Mouse (Mus musculus): ENCODE data around the gene Wnt7a.

The Wnt7a gene

DNA sequence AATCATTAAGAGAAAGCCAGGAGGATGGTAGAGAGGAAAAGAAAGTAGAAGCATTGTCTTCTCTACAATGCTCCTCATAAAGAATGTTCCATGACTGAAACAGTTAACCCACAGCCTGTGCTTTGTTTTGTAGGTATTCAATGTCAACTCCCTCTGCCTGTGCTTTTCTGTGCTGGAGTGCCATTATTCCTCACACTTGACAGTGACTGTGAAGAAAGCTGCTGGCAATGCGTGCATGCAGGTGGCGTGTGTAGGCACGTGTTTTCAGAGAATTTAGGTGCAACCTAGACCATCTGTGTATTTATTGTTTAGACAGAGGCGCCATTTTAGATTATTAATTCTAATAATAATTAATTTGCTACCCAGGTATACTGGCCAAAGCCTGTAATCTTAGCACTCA is 13.0 kb upstream of the Wnt7a start:
- Histone ChIP-seq H3K27me3 (ENCODE audit: insufficient read depth, low read length) (peaks cover 15% of the 10 kb centered on the region), H3K4me1 (replicated peaks; ENCODE audit: low read depth, low read length) (no peaks in the 10 kb centered on the region), H3K9me3 (ENCODE audit: low read length) (peaks cover 8% of the 10 kb centered on the region), H3K36me3 (ENCODE audit: insufficient read depth, low read length) (no peaks in the 10 kb centered on the region), H3K4me3 (replicated peaks; ENCODE audit: low read length) (no peak overlapping the region)
- TF ChIP-seq NANOG (IDR thresholded peaks at IDR 0.05; ENCODE audit: borderline replicate concordance, low read length) (no peak), CTCF (conservative IDR thresholded peaks at IDR 0.05; ENCODE audit: low read length) (no peak)

DNA sequence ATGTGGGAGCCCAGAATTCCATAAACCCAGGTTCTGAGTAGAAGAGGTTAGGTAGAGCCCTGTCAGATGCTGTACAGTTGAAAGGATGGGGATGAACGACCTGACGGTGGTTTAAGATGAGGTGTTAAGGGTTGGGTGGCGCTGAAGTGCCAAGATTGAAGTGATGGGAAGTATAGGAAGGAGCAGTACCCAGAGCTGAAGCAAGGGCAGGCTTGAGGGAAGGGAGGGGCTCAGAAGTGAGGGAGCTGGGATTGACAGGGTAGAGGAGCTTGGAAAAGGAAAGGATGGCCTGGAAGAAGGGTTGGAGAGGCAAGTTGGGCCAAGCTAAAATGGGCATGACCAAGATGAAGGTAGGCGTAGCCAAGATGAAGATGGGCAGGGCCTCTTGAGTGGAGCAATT is 10.5 kb upstream of the Wnt7a start:
- Histone ChIP-seq H3K4me3 (replicated peaks; ENCODE audit: low read length) (no peak overlapping the region), H3K27me3 (ENCODE audit: insufficient read depth, low read length) (peaks cover 24% of the 10 kb centered on the region), H3K9me3 (ENCODE audit: low read length) (peaks cover 8% of the 10 kb centered on the region), H3K4me1 (replicated peaks; ENCODE audit: low read depth, low read length) (no peaks in the 10 kb centered on the region), H3K36me3 (ENCODE audit: insufficient read depth, low read length) (no peaks in the 10 kb centered on the region)
- TF ChIP-seq CTCF (conservative IDR thresholded peaks at IDR 0.05; ENCODE audit: low read length) (no peak), POU5F1 (IDR thresholded peaks at IDR 0.05; ENCODE audit: borderline replicate concordance, low read length) (no peak), NANOG (IDR thresholded peaks at IDR 0.05; ENCODE audit: borderline replicate concordance, low read length) (no peak)

DNA sequence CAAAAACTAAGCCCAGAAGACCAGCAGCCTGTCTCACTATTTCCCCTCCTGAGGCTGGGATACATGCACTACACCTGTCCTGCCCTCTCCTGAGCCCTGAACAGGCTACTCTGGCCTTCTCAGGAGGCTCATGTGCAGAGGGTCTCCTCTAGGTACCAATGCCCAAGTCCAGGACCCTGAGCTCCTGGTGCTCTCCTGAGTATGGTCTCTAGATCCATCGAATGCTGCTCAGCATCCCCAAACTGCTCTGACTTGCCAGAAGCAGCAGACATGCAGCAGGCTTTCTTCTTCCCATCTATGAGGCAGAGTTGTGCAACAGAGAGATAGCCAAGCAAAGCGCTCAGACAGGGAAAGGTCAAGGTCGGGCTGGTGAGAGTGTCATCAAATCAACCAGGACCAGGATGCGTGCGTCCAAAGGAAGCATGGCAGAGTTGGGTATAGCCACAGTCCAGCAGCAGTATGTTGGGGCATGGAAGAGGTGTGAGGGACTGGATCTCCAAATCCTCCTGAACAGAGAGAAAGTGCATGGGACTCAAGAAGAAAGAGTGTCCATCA is 6.2 kb upstream of the Wnt7a start:
- TF ChIP-seq POU5F1 (IDR thresholded peaks at IDR 0.05; ENCODE audit: borderline replicate concordance, low read length) (no peak), CTCF (conservative IDR thresholded peaks at IDR 0.05; ENCODE audit: low read length) (no peak), NANOG (IDR thresholded peaks at IDR 0.05; ENCODE audit: borderline replicate concordance, low read length) (no peak)
- no peak overlapping the region for H3K4me3 ChIP-seq (replicated peaks; ENCODE audit: low read length)
- no peaks in the 10 kb centered on the region for H3K9me3 ChIP-seq (ENCODE audit: low read length)
- H3K36me3 ChIP-seq (ENCODE audit: insufficient read depth, low read length), result no peaks in the 10 kb centered on the region
- H3K4me1 ChIP-seq (replicated peaks; ENCODE audit: low read depth, low read length), result no peaks in the 10 kb centered on the region
- H3K27me3 ChIP-seq (ENCODE audit: insufficient read depth, low read length), result peaks cover 60% of the 10 kb centered on the region

DNA sequence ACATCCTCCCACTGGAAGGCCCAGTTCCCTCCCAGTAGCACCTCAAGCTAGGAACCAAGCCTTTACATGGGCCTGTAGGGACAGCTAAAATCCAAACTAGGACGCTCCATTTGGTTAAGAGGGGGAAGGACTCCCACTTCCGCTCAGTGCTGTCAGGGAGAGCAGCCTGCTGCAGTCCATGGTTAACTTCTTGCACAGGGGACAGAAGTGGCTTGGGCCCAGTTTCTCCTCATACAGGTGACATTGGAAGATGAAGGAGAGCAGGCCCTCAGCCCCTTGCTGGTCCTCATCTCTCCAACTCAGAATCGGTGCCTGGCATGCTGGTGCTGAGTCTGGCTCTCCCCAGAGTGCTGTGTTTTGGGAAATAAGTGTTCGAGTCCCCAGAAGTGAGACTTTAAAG is 5.0 kb upstream of the Wnt7a start:
- H3K36me3 ChIP-seq (ENCODE audit: insufficient read depth, low read length), result no peaks in the 10 kb centered on the region
- no peak overlapping the region for H3K4me3 ChIP-seq (replicated peaks; ENCODE audit: low read length)
- TF ChIP-seq NANOG (IDR thresholded peaks at IDR 0.05; ENCODE audit: borderline replicate concordance, low read length) (no peak), CTCF (conservative IDR thresholded peaks at IDR 0.05; ENCODE audit: low read length) (no peak), POU5F1 (IDR thresholded peaks at IDR 0.05; ENCODE audit: borderline replicate concordance, low read length) (no peak)
- peaks cover 62% of the 10 kb centered on the region for H3K27me3 ChIP-seq (ENCODE audit: insufficient read depth, low read length)
- H3K9me3 ChIP-seq (ENCODE audit: low read length), result no peaks in the 10 kb centered on the region
- peaks cover 9% of the 10 kb centered on the region for H3K4me1 ChIP-seq (replicated peaks; ENCODE audit: low read depth, low read length)

DNA sequence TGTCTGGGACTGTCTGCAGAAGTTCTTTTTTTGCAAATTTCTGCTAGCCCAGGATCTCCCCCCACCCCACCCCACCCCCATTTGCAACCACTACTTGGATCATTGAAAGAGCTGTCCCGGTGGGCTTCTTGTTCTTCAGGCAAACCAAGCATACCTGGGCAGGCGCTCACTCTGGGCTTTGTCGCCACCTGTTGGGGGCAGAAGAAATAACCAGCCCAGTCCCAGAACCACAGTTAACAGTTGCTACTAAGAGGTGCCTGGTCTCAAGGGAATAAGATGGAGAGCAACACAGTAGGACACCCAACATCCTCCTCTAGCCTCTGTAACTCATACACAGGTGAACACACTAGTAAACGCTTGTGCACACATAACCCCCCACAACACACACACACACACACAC is 3.7 kb upstream of the Wnt7a start:
- Histone ChIP-seq H3K27me3 (ENCODE audit: insufficient read depth, low read length) (peaks cover 69% of the 10 kb centered on the region), H3K4me3 (replicated peaks; ENCODE audit: low read length) (no peak overlapping the region), H3K4me1 (replicated peaks; ENCODE audit: low read depth, low read length) (peaks cover 19% of the 10 kb centered on the region), H3K9me3 (ENCODE audit: low read length) (no peaks in the 10 kb centered on the region), H3K36me3 (ENCODE audit: insufficient read depth, low read length) (no peaks in the 10 kb centered on the region)
- peak; percentile 76 for TF ChIP-seq CTCF (conservative IDR thresholded peaks at IDR 0.05; ENCODE audit: low read length)
- no peak for TF ChIP-seq NANOG (IDR thresholded peaks at IDR 0.05; ENCODE audit: borderline replicate concordance, low read length)
- TF ChIP-seq POU5F1 (IDR thresholded peaks at IDR 0.05; ENCODE audit: borderline replicate concordance, low read length), result no peak

GRCm38 (mm10) chr6:91411369-91411981 is 312 bp upstream of the Wnt7a start:
- peaks cover 28% of the 10 kb centered on the region for H3K4me1 ChIP-seq (replicated peaks; ENCODE audit: low read depth, low read length)
- H3K4me3 ChIP-seq (replicated peaks; ENCODE audit: low read length), result peak overlapping the region; percentile 85
- H3K36me3 ChIP-seq (ENCODE audit: insufficient read depth, low read length), result no peaks in the 10 kb centered on the region
- no peaks in the 10 kb centered on the region for H3K9me3 ChIP-seq (ENCODE audit: low read length)
- peak; percentile 92 for TF ChIP-seq CTCF (conservative IDR thresholded peaks at IDR 0.05; ENCODE audit: low read length)
- TF ChIP-seq POU5F1 (IDR thresholded peaks at IDR 0.05; ENCODE audit: borderline replicate concordance, low read length), result no peak
- peaks cover 92% of the 10 kb centered on the region for H3K27me3 ChIP-seq (ENCODE audit: insufficient read depth, low read length)

- Histone ChIP-seq H3K36me3 (ENCODE audit: insufficient read depth, low read length) (no peaks in the 10 kb centered on the region), H3K9me3 (ENCODE audit: low read length) (peaks cover 9% of the 10 kb centered on the region), H3K4me3 (replicated peaks; ENCODE audit: low read length) (peak overlapping the region; percentile 85), H3K27me3 (ENCODE audit: insufficient read depth, low read length) (peaks cover 93% of the 10 kb centered on the region), H3K4me1 (replicated peaks; ENCODE audit: low read depth, low read length) (peaks cover 28% of the 10 kb centered on the region)
- no peak for TF ChIP-seq NANOG (IDR thresholded peaks at IDR 0.05; ENCODE audit: borderline replicate concordance, low read length)
Measured at GRCm38 (mm10) chr6:91410168-91410780, 889 bp downstream of the Wnt7a start.

DNA sequence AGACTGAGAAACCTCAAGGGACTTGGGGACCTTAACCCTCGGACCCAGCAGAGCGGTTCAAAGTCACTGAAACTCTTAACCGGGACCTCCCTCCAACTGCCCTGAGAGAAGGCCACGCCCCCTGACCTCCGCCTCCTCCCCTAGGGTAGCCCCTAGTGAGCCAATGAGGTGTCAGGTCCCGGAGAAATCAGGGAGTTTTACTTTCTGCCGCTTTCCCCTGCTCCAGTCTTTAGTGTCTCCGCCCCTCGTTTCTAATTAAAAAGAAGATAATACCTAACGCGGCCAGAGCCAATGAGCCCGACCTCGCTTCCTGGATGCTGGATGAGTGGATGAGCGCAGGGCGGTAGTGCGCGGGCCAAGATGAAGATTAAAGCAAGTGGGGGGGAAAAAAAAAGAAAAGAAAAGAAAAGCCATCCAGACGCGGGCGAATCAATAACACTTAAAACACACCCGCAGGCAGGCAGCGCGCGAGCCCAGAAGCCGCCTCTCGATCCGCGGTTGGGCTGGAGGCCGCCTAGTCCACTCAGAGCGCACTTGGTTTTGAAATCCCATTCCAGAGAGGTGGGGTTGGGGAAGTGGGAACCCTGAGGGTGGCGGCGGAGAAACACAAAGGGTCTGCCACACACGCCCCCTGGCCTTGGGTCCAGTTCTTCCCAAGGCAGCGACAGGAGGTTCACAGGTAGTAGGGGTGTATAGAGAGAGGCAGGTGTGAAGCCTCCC is 1.6 kb downstream of the Wnt7a start:
- Histone ChIP-seq H3K36me3 (ENCODE audit: insufficient read depth, low read length) (no peaks in the 10 kb centered on the region), H3K4me1 (replicated peaks; ENCODE audit: low read depth, low read length) (peaks cover 28% of the 10 kb centered on the region), H3K9me3 (ENCODE audit: low read length) (peaks cover 9% of the 10 kb centered on the region), H3K4me3 (replicated peaks; ENCODE audit: low read length) (peak overlapping the region; percentile 85), H3K27me3 (ENCODE audit: insufficient read depth, low read length) (peaks cover 99% of the 10 kb centered on the region)
- no peak for TF ChIP-seq CTCF (conservative IDR thresholded peaks at IDR 0.05; ENCODE audit: low read length)
- TF ChIP-seq NANOG (IDR thresholded peaks at IDR 0.05; ENCODE audit: borderline replicate concordance, low read length), result no peak
- no peak for TF ChIP-seq POU5F1 (IDR thresholded peaks at IDR 0.05; ENCODE audit: borderline replicate concordance, low read length)
